Mouse (Mus musculus) small intestine, adult 2 months (tissue): ENCODE measurements around the gene Etnppl.

ENCODE experiments used
- CTCF ChIP-seq: fragments of 200-500 bp; IDR thresholded peaks from 2 replicates; pipeline ENCODE4 v1.5.1; 2012; ENCODE audit warnings: low read depth, mild to moderate bottlenecking, control low read depth, inconsistent platforms, low read length, moderate library complexity, mixed read lengths; ENCODE audit not compliant: insufficient replicate concordance, insufficient read length; ENCODE audit errors: extremely low read depth
- POLR2A ChIP-seq: fragments of 200-500 bp; IDR thresholded peaks from 2 replicates; pipeline ENCODE4 v1.6.1; 2012; ENCODE audit warnings: low read depth, mild to moderate bottlenecking, control low read depth, inconsistent platforms, low read length, moderate library complexity

DNA sequence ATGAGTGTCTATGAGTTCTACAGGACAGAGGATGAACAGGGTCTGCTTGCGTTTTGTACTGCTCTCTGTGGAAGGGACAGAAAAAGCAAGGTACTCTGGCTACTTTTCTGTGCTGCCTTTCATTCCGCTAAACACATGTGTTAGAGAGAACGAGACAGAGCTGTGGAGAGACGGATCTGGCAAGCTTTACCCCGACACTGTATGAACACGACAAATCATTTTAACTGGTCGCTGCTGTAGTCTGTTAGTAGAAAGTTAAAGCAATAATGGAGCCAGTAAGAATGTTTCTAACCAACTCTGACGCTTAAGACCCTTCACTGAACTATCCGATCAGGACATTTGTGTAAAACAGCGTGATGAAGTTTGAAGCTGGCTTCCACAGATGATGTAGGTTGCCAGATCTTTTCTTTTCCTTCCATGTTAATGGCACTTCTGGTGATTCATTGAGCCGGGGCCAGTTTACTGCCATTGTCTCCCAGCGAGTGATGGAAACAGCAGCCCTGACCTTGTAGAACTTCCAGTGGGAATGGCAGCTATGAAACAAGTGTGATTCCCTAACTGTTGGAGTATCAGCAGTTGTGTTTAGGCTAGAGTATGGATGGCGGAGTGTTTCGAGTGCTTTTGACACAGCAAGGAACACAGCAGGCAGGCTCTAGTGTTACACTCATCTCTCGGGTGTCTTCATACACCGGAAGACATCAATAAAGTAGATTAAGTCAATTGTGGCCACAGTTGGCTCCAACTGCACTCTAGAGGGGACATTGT, 48.7 kb upstream of the Etnppl start:
- no peak for TF ChIP-seq POLR2A
- no peak for TF ChIP-seq CTCF
